Mouse (Mus musculus) layer of hippocampus, adult 11-12 months (tissue): ENCODE data around the gene Pcif1.
A peak's percentile ranks its signal among the peaks of the same experiment; 100 is the strongest.
"Not testable (repeated sequence)": the region's sequence is repeated elsewhere in the genome, so short reads cannot be mapped to it uniquely, and the experiment has no call there.

Experiments used
- DNase-seq: peaks from one replicate; pipeline ENCODE4 v3.0.0; 2022; ENCODE audit warnings: low spot score

The Pcif1 gene

DNA sequence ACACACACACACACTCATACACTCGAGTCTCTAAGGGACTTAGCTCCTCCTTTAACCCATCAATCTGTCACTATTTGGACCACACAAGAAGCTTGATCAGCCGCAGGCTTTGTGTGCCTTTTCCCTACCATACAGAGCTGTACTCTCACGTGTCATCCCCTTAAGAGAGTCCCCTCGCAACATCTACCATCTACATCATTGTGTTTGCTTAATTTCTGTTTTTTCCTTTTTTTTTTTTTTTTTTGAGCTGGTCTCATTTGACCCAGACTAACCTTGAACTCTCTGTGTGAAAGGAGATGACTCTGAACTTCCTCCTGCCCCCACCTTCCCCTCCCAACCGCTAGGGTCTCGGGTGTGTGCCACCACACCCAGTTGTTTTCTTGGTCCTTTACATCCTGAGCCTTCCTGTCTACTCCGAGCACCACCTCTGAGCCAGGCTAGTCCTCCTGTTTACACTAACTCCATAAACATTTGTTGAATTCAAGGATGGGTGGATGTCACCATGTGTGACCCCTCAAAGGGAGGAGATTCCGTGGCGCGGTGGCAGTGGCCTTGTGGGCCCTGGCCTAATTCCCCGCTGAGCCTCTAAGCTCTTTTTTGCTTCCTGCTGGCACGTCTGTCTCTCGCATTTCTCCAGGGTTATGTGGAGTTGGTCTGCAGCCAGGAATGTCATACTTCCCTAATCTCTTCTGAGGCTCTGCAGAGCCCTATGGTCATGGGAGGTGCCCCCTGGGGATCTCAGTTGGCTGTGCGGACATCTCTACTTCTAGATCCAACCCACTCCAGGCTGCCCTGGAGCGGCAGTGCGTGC is 12.2 kb upstream of the Pcif1 start:
- DNase-seq = no peak

DNA sequence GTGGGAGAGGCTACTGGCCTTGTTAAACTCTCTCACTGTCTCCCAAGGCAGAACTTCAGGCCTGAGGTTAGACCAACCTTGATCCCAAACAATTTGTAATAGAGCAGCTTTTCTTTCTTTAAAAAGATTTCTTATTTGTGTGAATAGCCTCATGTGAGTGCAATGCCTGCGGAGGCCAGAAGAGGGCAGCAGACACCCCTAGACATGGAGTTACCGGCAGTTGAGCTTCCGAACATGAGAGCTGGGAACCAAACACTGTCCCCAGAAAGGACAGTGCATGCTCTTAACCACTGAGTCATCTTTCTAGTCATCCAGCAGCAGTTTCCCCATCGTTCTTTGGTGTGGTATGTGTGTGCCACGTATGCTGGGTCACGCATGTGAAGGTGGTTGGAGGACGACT is 11.5 kb upstream of the Pcif1 start:
- DNase-seq = no peak

DNA sequence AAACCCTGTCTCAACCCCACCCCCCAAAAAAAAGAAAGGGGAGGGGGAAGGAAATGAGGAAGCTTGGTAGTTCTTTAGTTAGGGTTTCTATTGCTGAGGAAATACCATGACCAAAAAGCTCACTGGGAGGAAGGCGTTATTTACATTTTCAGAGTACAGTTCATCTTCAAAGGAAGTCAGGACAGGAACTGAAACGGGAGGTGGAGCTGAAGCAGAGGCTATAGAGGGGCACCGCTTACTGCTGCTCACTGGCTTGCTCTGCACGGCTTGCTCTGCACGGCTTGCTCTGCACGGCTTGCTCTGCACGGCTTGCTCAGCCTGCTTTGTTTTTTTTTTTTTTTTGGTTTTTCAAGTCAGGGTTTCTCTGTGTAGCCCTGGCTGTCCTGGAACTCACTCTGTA is 10.6 kb upstream of the Pcif1 start:
- no peak for DNase-seq

DNA sequence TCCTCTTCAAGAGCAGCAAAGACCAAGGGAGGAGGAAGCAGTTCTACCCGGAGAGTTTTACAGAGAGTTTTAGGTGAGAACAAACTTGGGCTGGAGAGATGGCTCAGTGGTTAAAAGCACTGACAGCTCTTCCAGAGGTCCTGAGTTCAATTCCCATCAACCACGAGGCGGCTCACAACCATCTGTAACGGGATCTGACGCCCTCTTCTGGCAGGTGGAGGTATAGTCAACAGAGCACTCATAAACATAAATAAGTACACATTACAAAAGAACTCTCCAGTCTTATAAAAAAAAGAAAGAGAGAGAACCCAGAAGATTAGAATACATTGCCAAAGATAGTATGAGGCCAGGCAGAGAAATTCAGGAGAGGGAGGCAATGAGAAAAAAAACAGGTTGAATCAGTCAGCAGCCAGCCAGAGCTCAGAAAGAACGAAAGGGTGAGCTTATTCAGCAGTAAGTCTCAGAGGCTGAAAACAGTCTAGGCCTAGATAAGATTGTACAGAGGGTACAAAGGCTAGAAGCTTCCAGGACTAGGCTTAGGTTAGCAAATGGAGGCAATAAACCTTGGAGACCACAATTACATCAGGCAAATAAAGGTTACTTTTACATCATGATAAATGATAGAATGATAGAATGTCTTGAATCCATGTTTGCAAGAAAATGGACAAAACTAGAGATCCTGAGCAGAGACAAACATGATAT is 7.4 kb upstream of the Pcif1 start:
- DNase-seq = no peak

DNA sequence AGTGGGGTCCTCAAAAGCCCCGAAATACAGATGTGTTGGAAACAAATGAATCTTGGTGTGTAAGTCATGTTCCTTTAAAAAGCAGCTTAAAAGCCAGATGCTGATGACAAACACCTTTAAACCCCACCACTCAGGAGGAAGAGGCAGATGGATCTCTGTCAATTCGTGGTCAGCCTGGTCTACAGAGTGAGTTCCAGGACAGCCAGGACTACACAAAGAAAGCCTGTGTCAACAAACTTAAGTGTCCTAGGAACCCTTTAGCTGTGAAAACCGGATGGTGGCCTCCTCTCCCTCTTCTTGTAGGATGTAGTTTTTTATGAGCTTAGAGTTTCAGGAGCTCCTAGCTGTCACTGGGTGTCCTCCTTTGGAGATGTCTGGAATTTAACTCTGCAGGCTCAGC is 5.5 kb upstream of the Pcif1 start:
- no peak for DNase-seq

DNA sequence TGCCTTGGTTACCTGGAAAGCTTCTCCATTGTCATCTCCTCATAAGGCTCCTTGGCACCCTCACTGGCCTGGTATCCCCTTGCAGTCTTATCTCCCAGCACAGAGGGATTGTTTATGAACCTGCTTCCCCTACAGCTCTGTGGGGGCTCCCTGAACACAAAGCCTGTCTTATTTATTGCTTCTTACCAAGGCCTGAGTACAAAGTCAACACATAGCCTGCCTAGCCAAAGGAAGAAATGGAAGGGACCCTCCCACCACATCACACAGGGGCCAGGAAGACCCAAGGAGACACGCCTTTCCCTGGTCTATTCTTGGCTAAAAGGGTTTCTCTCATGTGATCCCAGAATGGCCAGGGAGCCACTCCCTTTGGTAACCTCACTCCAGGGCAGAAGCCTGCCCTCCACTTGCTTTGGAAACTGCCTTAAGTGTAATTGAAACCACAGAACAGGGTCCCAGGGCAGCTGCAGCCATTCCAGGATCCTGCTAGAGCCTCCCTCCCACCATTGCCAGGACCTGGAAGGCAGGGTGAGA is 4.8 kb upstream of the Pcif1 start:
- DNase-seq = no peak

DNA sequence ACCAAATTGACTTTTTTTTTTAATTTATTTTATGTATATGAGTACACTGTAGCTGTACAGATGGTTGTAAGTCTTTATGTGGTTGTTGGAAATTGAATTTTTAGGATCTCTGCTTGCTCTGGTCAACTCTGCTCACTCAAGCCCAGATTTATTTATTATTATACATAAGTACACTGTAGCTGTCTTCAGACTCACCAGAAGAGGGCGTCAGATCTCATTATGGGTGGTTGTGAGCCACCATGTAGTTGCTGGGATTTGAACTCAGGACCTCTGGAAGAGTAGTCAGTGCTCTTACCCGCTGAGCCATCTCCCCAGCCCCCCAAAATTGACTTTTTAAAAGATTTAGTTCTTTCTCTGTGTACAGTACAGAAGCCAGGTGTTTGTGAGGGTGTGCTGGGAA is 3.5 kb upstream of the Pcif1 start:
- not testable (repeated sequence) for DNase-seq

DNA sequence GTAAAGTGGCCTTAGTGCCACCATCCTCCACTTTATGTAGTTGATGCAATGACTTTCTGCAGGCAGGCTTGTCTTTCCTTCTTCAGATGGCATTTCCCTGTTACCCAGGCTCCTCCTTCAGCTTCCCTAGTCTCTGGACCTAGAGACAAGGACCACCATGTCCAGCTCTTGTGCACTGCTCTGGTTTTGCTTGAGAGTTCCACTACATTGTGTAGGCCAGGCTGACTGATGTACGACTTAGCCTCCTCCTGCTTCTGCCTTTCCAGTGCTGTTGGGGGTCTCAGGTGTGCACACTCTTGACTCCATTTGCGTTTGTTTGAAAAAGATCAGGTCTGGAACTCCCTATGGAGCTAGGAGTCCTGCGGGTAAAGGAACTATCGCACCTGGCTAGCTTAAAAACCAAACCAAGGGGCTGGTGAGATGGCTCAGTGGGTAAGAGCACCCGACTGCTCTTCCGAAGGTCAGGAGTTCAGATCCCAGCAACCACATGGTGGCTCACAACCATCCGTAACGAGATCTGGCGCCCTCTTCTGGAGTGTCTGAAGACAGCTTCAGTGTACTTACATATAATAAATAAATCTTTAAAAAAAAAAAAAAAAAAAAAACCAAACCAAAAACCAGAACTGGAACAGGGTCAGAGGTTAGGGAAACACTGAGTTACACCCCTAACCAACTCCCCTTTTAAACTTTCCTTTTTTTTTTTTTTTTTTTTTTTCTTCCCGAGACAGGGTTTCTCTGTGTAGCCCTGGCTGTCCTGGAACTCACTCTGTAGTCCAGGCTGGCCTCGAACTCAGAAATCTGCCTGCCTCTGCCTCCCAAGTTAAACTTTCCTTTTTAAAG is 1.5 kb upstream of the Pcif1 start:
- not testable (repeated sequence) for DNase-seq

DNA sequence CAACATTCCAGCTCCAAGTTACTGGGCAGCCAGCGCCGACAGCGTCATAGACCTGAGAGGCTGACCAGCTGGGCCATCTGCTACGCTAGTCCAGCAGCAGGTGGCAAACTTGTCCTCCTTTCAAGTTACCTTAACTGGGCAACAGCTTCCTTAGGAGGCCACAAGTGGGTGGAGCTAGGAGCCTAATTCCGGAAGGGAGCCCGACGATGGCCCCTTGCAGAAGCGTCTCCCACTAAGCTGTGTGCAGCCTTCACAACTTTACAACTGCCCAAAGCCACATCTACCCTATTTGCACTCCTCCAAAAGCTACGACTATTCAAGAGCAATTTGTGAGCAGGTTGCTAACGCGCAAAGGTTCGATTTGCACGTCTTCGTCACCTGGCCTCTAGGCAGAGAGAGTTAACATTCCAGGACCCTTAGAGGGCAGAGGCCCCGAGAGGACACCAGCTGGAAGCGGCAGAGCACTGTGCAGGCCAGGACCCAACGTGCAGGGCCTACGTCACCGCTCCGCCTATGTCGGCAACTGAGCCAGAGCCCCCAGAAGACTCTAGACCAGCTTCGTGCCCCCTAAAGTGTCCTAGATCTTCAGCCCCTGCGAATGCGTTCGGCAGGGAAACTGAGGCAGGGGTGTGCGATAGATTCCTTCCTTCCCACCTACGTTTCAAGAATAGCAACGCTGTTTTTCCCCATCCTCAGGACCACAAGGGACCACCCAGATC is 436 bp upstream of the Pcif1 start:
- DNase-seq = peak; percentile 57

DNA sequence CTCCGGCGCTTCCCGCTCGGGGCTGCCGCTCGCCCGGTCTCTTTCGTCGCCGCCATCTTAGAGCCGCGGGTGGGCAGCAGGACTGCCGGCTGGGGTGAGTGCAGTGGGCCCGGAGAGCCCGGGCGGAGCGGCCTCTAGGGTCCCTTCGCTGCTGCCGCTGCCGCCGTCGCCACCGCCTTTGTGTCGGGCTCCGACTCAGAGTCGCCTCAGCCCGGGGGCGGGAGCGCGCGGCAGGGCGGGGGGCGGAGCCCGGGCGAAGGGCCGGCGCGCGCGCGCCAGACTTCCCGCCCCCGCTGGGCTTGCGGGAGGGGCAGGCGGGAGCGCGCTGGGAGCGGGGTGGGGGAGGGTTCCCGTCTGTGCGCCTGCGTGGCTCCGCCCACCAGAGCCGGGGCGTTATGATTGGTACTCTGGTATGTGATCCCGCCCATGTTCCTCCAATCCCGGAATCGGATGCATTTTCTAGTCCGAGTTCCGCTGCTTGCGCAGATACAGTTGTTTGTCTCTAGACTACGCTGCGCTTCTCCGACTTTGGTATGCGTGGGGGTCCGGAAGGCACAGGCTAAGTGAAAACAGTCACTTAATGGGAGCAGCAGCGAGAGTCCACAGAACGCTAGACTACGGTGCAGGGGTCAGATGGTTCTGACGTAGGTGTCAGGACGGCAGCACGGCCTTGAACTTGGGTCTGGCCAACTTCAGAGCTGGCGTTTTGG is 619 bp downstream of the Pcif1 start:
- DNase-seq = peak; percentile 94

DNA sequence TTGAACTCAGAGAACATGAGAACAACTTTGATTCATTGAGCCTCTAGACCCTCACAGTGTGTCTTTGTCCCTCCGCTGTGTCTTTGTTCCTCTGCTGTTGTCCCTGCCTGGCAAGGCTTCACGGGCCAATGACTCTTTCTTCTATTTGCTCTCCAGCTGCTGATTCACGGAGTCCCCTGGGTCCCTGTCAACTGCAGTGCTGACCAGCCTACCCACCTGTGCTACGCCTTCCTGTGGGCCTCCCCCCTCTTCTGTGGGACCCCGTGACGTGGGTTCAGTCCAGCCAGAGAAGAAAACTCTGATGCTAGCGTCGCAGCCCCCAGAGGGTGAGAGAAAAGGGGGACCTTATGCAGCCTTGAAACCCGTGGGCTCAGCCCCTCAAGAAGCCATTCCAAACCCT is 3.5 kb downstream of the Pcif1 start:
- DNase-seq = no peak

DNA sequence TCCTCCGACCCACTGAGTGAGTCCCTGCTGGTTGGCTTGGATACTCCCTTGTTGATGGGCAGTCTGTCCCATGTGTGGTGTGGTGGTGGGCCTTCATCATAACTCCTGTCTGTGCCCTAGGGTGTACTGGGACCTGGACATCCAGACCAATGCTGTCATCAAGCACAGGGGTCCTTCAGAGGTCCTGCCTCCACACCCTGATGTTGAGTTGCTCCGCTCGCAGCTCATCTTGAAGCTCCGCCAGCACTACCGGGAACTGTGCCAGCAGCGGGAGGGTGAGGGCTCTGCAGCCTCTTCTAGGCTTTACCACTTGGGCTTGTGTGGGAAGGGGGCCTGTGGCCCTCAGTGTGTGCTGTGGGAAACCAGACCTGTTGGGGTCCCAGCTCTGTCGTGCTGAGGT is 6.7 kb downstream of the Pcif1 start:
- DNase-seq = peak; percentile 79

DNA sequence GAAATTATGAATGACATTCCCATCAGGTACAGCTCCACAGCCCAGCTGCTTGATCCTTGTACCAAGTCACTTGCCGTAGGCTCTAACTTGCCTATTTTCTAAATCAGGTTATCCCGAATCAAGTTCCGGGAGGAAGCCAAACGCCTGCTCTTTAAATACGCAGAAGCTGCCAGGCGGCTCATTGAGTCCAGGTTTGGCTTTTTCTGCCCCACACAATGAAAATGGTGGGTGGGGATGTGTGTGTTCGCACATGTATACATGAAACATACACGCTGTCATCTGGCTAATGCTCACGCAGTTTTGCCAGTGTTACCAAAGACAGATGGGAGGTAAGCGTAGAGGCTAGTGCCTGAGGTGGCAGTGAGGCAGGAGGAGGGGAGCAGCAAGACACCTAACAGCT is 7.5 kb downstream of the Pcif1 start:
- peak; percentile 28 for DNase-seq

DNA sequence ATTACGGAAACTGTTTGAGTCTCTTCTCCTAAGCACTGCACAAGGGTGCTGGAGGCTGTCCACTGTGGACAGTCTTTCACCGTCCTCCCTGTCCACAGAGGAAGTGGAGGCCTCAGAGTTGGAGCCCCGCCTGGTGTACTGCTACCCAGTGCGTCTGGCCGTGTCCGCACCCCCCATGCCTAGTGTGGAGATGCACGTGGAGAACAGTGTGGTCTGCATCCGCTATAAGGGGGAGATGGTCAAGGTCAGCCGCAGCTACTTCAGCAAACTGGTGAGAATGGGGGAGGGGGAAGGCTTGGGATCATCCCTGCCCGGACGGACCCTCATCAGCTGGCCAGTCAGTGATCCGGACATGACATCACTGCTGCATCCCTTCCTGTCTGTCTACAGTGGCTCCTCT is 9.9 kb downstream of the Pcif1 start:
- DNase-seq = no peak

DNA sequence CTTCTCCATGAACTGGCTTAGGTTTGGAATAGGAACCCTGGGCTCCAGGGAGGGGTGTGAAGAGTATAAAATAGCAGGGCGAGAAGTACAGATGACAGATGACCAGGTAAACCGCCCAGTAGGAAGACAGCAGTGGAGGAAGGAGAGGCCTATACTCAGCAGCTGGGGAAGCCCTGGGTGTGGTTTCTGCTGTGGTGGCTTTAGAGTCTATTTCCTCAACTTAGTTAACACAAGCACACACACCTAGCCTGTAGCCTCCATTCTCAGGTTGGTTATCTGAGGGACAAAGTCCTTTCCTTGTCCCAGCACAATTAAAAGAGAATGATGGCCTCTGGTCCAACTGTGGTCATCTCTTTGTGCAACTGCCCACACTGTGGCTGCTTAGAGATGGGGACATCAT is 10.9 kb downstream of the Pcif1 start:
- no peak for DNase-seq

DNA sequence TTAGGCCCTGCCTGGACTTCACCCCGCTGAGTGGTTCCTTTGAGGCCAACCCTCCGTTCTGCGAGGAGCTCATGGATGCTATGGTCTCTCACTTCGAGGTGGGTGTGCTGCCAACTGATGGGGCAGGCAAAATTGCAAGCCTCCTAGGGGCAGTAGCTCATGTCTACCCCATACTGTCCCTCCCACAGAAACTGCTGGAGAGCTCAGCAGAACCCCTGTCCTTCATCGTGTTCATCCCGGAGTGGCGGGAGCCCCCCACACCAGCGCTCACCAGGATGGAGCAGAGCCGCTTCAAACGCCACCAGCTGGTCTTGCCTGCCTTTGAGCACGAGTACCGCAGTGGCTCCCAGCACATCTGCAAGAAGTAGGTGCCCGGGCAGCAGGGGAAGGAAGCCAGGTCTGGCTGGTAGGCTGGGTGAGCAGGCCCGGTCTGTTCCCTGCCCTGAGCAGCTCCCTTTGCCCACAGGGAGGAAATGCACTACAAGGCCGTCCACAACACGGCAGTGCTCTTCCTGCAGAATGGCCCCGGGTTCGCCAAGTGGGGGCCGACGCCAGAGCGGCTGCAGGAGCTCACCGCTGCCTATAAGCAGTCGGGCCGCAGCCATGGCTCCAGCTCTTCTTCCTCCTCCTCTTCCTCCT is 11.4 kb downstream of the Pcif1 start:
- no peak for DNase-seq

DNA sequence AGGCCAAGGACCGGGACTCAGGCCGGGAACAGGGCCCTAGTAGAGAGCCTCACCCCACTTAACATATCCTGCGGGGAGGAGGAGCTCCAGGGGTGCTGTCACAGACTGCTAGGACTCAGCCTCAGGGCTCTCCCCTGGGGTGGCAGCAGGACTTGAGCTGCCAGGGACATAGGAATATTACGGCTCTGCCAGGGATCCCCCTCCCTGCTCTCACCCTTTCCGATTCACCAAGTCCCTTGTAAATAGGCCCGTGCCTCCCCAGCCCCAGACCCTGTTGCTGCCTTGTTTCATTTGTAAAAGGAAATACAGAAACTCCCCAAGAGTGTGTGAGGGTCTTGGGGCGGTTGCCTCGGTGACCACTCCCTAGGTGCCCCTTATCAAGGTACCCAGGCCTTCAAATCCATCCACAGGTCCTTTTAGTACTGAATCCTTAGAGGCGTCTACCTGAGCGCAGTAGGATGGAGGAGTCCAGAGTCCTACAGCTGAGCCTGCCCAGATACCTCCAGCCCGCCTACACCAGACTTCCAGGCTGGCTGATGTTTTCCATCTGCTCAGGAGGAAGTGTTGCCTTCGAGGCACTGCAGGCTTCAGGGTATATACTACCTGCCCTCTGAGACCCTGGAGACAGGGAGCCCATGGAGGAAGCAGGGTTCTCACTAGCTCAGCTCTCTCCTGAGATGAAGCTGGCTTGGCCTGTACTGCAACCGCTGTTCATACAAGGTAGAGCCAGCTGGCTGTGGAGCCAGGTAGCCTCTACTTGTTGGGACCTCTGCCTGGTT is 12.1 kb downstream of the Pcif1 start:
- no peak for DNase-seq

DNA sequence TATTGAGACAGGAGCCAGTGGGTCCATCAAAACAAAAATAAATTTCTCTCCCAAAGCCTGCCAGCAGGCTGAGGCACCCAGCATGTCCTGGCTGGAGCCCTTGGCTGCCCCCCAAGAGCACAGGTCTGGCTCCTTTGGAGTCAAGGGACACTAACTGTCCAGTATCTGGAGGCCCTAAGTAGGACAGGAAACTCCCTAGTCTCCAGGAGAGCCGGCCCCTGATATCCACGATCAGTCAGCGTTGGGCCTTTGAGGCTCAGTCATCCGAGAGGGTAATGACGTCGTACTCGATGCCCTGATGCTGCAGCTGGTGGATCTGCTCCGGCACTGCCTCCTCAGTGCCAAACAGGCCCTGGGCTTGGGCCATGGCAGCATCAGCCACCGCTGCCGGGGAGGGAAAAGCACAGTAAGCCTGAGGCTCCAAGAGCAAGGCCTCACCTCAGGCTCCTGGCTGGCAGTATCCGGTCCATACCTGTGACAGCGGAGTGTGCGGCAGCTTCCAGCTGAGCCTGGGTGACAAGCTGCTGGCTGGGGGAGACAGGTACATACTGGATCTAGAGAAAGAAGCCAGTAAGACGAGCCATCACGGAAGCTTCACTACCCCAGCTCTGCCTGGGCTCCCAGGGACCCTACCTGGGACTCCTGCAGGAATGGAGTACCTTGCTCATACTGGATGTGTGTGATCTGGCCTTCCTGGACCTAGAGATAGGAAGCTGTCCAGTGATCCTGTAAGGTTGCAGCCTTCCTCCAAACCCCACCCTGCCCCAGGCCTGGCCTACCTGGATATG is 13.0 kb downstream of the Pcif1 start:
- peak; percentile 21 for DNase-seq

DNA sequence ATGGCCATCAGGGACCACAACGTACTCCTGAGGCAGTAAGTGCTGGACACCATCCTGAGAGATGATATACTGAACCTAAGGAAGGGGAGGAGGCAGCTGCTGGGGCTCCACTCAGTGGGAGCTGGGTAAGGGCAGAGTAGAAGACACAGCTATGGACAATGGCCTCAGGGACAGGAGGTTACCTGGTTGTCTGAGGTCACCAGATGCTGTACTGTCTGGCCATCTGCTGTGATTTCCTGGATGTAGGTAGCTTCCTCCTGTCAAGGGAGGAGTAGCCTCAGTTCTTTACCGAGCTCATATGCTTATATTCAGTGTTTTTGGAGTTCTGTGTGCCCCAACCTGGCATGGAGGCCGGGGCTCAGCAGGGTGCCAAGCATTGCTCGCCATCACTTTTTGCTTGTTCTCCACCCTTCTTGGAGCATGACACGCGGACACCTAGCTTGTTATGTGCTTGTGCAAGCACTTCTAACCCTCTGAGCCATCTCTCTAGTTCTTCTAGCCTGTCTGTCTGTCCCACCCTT is 13.7 kb downstream of the Pcif1 start:
- no peak for DNase-seq
